Mouse (Mus musculus): ENCODE measurements around the gene Ahcyl2.
"Not testable (repeated sequence)": the region's sequence is repeated elsewhere in the genome, so short reads cannot be mapped to it uniquely, and the experiment has no call there.

Gene Ahcyl2

GRCm38 (mm10) chr6:29812651-29813050 is 44.8 kb downstream of the Ahcyl2 start:
- intact Hi-C loops (cut with DNase I): no loop called here

- intact Hi-C loops (cut with DNase I): no loop called here
These were observed 46.8 kb downstream of the Ahcyl2 start for GRCm38 (mm10) chr6:29814616-29815015.

- intact Hi-C loops (cut with DNase I): no loop called here
These were observed 47.2 kb downstream of the Ahcyl2 start for GRCm38 (mm10) chr6:29815060-29815459.

- intact Hi-C loops (cut with DNase I): no loop called here
These were observed 47.8 kb downstream of the Ahcyl2 start for GRCm38 (mm10) chr6:29815634-29816033.

GRCm38 (mm10) chr6:29816371-29816770 is 48.6 kb downstream of the Ahcyl2 start:
- intact Hi-C loops (cut with DNase I): not testable (repeated sequence)

GRCm38 (mm10) chr6:29819309-29819708 is 51.5 kb downstream of the Ahcyl2 start:
- intact Hi-C loops (cut with DNase I): loop anchor here (2.0 kb wide), 2 partner anchors 57 to 107 kb away; no protein-coding TSS in a partner anchor

- intact Hi-C loops (cut with DNase I): no loop called here
These were observed 52.5 kb downstream of the Ahcyl2 start for GRCm38 (mm10) chr6:29820314-29820713.

- intact Hi-C loops (cut with DNase I): no loop called here
These were observed 53.1 kb downstream of the Ahcyl2 start for GRCm38 (mm10) chr6:29820926-29821325.

GRCm38 (mm10) chr6:29821770-29822169 is 54.0 kb downstream of the Ahcyl2 start:
- intact Hi-C loops (cut with DNase I): no loop called here

- intact Hi-C loops (cut with DNase I): no loop called here
These were observed 57.5 kb downstream of the Ahcyl2 start for GRCm38 (mm10) chr6:29825302-29825701.

GRCm38 (mm10) chr6:29827291-29828242 is 59.8 kb downstream of the Ahcyl2 start:
- intact Hi-C loops (cut with DNase I): no loop called here

- intact Hi-C loops (cut with DNase I): no loop called here
These were observed 60.9 kb downstream of the Ahcyl2 start for GRCm38 (mm10) chr6:29828574-29829234.

- intact Hi-C loops (cut with DNase I): no loop called here
These were observed 64.5 kb downstream of the Ahcyl2 start for GRCm38 (mm10) chr6:29832356-29832755.

GRCm38 (mm10) chr6:29833117-29833516 is 65.3 kb downstream of the Ahcyl2 start:
- intact Hi-C loops (cut with DNase I): no loop called here

- intact Hi-C loops (cut with DNase I): no loop called here
These were observed 65.9 kb downstream of the Ahcyl2 start for GRCm38 (mm10) chr6:29833568-29834255.

- intact Hi-C loops (cut with DNase I): no loop called here
These were observed 67.8 kb downstream of the Ahcyl2 start for GRCm38 (mm10) chr6:29835543-29836177.

GRCm38 (mm10) chr6:29837579-29837978 is 69.8 kb downstream of the Ahcyl2 start:
- intact Hi-C loops (cut with DNase I): no loop called here

GRCm38 (mm10) chr6:29838531-29838930 is 70.7 kb downstream of the Ahcyl2 start:
- intact Hi-C loops (cut with DNase I): no loop called here

- intact Hi-C loops (cut with DNase I): no loop called here
These were observed 72.2 kb downstream of the Ahcyl2 start for GRCm38 (mm10) chr6:29840008-29840407.

GRCm38 (mm10) chr6:29841461-29841860 is 73.7 kb downstream of the Ahcyl2 start:
- intact Hi-C loops (cut with DNase I): no loop called here

GRCm38 (mm10) chr6:29847643-29848166 is 79.9 kb downstream of the Ahcyl2 start:
- intact Hi-C loops (cut with DNase I): no loop called here

All from adrenal gland (tissue).